Mouse (Mus musculus): Measurements from ENCODE around the gene Nfe2l2.
"Not testable (repeated sequence)": the region's sequence is repeated elsewhere in the genome, so short reads cannot be mapped to it uniquely, and the experiment has no call there.

Gene Nfe2l2

DNA sequence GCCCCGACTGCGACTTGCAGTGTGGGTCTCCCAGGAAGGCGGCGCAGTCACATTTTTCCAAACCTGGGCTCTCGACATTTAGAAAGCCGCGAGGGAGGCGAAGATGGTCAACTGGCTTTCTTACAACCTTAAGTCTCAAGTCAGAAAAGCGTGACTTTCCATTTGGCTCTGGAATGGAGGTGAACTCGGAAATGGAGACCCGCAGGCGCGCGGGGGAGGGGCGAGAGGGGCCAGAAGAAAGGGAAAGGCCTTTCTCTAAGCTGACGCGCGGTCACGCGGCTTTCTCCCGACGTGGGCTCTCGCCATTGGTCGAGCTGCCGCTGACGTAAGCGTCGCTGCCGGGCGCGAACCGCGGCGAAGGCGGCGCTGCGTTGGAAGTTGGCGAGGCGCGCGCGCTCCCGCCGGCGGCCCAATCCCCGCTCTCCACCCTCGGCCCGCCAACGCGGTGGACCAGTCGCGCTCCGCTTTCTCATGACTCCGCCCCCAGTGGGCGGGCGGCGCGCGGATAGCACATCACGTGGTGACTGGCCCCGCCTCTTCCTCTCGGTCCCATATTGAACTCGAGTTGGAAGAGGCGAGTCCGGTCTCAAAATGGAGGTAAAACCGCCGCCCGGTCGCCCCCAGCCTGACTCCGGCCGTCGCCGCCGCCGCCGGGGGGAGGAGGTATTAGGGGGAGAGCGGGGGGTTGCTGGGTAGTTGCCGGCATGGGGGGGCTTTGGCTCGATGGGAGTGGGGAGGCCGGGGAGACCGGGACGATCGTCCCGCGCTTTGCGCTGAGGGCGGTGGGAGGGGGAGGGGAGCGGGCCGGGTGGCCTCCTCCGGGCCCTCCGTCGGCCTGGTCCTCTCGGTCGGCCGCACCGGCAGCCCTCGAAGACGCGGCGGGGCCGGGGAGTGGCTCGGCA, 45.5 kb downstream of the Nfe2l2 start, which contains the start of gene Hnrnpa3:
Hnrnpa3 (plus strand) TSS at position 535 of the 902 bp plus-strand sequence.
- in situ Hi-C loops (cut with MboI; ENCODE audit: unreplicated experiment in 2 of 2), result loop anchor here in 1 of 2 experiments (10.0 kb wide), 1 partner anchor 46 kb away; the partner anchor contains the start of gene Nfe2l2

DNA sequence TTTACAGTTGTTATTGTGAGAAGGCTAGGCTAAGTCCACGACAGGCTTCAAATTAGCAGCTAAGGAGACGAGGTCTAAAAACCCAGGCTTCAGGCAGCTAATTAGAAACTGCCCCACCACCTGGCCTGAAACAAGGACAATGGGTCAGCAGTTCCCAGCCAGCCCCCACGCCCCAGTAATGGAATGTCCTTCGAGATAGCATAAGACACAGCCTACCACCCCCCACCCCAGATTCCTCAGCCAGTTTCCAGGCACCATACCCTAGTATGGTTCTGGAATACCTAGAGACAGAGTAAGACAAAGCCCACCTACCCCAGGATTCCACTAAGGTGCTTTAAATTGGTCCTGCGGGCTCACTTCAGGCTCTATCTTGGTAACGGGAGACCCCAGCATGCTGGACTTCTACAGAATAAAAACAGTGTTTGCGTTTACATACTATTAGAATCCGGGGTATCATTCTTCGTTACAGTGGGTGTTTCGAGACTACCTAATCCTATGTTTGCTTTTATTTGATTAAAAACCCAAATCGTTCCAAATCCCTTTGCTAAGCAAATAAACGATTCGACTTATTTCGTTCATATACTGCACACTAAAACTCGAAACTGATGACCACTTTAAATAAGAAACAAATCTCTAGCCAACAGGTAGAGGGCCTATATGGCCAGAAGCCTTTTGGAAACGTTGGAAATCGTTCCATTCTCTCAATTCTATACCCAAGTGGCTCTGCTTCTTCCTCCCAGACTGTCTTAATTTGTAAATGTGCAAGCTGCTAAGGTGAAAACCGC, 46.3 kb downstream of the Nfe2l2 start:
- in situ Hi-C loops (cut with MboI; ENCODE audit: unreplicated experiment in 2 of 2), result loop anchor here in 1 of 2 experiments (10.0 kb wide), 1 partner anchor 47 kb away; the partner anchor contains the start of gene Nfe2l2

DNA sequence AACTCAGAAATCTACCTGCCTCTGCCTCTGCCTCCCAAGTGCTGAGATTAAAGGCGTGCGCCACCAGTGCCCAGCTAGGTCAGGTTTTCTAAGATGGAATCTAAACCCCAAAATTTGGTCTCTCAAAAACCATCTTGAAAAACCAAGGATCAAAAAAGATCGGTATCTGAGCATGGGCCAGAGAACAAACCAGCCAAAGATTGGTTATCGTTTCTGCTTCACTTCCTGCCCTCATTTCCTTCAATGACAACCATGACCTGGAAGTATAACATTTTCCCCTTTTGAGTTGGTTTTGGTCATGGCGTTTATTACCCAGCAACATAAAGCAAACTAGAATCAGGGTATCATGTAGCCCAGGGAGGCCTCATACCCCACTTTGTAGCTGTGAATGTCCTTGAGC, 47.5 kb downstream of the Nfe2l2 start:
- in situ Hi-C loops (cut with MboI; ENCODE audit: unreplicated experiment in 2 of 2), result loop anchor here in 1 of 2 experiments (10.0 kb wide), 1 partner anchor 48 kb away; the partner anchor contains the start of gene Nfe2l2

DNA sequence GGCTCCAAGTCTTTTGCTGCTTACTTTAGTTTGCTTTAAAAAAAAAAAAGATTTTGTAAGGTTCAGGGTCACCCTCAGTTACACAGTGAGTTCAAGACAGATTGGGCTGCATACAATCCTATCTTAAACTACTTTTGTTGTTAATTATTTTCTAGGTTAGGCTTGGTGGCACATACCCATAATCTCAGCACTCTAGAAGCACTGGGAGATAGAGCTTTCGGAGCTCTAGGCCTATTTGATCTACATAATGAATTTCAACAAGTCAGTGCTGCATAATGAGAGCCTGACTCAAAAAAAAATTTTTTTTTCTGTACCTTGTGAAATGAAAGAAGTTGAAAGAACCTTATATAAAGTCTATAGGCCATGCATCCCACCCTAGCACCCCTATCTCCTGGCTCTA, 49.8 kb downstream of the Nfe2l2 start:
- in situ Hi-C loops (cut with MboI; ENCODE audit: unreplicated experiment in 2 of 2), result loop anchor here in 1 of 2 experiments (10.0 kb wide), 1 partner anchor 50 kb away; the partner anchor contains the start of gene Nfe2l2

DNA sequence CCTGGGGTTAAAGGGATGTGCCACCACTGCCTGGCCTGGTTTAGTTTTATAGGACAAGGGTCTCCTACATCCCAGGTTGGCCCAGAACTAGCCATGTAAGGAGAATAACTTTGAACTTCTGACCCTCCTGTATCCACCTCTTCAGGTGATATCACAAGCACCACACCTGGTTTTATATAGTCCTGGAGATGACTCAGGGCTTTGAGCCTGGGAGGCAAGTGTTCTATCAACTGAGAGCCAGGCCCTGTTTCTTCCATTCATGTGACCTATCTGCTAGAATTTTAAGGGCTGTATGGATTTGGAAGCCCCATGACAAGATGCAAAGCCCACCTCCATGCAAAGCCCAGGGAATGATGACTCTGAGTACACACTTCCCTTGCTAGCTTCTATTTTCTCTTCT, 51.3 kb downstream of the Nfe2l2 start:
- in situ Hi-C loops (cut with MboI; ENCODE audit: unreplicated experiment in 2 of 2), result loop anchor here in 1 of 2 experiments (10.0 kb wide), 1 partner anchor 52 kb away; the partner anchor contains the start of gene Nfe2l2

DNA sequence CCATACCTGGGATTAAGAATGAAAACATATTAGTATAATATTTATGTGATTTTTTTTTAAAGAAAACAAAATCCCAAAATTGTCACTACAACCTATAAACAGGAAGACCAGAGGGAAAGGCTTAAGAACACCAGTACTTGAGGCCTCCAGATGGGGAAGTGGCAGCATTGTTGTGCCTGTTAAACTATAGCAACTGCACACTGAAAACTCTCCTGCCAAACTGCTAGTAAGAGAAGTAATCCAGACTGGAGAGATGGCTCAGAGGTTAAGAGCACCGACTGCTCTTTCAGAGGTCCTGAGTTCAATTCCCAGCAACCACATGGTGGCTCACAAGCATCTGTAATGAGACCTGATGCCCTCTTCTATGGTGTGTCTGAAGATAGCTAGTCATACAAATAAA, 54.0 kb downstream of the Nfe2l2 start:
- in situ Hi-C loops (cut with MboI; ENCODE audit: unreplicated experiment in 2 of 2), result loop anchor here in 1 of 2 experiments (10.0 kb wide), 1 partner anchor 54 kb away; the partner anchor contains the start of gene Nfe2l2

DNA sequence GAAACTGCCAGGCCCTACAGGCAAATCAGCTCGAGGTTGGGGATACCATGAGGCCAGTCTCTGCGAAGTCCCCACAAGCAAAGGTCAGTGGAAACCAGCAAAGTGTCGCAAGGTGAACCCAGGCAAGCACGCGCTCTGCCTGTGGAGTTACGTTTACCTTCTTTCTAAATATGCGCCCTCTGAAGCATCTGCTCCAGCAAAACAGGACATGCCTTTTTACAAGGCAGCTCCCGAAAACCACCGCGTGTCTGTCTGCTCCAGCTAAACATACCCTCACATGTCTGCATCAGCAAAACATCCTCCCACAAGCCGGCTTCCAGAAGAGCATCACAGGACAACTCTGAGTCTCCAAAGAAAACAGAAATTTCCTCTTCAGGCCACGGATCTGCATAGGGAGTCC, 59.2 kb downstream of the Nfe2l2 start:
- in situ Hi-C loops (cut with MboI; ENCODE audit: unreplicated experiment in 2 of 2), result no loop called here

DNA sequence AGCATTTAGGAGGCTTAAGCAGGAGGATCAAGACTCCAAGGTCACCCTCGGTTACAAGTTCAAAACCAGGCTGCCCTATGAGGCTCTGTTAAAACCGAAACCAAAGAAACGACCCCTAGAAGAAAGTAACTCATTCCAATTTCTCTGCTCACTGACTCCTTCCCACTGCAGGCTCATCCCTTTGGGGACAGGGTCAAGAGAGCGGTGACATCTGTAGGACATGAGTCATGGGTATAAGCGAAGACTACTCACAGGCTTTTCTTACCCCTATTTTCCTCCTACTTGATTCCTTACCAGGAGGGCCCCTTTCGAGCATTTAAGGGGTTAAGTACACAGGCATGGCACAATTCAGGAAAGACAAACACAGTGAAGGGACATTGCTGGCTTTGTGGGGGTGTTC, 60.5 kb downstream of the Nfe2l2 start:
- in situ Hi-C loops (cut with MboI; ENCODE audit: unreplicated experiment in 2 of 2), result no loop called here

DNA sequence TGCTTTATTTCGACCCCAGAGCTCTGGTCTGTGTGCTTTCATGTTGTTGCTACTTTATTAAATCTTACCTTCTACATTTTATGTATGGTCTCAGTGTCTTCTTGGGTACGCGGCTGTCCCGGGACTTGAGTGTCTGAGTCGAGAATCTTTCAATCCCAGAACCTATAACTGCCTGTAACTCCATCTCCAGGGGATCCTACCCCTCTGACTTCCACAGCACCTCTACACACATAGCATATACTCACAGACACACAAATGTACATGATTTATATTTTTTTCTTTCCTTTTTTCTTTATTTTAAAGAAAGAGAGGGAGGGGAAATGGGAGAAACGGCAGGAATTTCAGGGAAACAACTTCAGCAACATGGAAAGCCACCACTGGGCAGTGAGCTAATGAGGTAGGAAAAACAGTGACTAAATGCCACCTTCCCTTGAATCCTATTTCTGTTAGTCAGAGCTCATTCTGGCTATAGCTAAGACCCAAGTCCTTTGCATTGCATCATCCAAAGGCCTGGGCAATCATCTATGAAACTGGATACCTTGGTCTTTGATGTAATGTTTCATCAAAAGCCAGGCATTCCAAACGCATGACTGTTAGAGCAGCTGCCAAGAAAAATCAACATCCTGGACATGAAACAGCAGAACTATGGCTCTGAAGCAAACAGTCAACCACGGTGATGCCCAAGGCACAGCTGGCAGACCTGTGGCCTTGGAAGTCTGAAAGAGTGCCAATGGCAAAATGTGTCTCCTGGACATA, 61.5 kb downstream of the Nfe2l2 start:
- in situ Hi-C loops (cut with MboI; ENCODE audit: unreplicated experiment in 2 of 2), result no loop called here

DNA sequence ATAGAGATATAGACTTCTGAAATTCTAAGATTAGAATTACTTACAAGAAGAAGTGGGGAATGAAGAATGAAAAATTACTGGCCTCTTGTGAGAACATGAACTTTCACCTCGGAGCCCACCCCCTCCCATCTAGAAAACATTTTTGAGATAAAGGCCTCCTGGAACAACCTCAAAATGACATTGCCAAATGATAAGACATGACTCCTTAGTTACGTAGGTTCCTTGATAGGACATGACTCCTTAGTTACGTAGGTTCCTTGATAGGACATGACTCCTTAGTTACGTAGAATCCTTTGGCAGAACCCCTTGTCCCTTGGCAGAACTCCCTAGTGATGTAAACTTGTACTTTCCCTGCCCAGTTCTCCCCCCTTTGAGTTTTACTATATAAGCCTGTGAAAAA, 62.1 kb downstream of the Nfe2l2 start:
- in situ Hi-C loops (cut with MboI; ENCODE audit: unreplicated experiment in 2 of 2), result not testable (repeated sequence)

DNA sequence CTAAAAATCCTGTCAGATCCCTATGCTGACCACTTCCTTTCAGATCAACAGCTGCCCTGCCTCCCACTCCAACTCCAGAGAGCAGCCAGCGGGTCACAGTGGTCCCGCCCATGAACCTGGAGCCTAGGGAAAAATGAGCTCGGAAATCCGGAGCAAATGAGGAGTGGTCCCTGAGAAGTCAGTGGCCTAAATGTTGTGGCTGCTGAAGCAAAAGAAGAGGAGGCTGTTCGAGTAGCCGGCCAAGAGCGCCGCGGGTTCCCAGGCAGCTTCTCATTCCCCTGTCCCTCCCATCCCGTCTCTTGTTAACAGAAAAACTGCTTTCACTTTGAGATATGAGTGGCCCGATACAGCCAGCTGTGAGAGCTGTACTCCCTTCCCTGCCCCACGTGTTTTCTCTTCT, 64.9 kb downstream of the Nfe2l2 start:
- in situ Hi-C loops (cut with MboI; ENCODE audit: unreplicated experiment in 2 of 2), result not testable (repeated sequence)

DNA sequence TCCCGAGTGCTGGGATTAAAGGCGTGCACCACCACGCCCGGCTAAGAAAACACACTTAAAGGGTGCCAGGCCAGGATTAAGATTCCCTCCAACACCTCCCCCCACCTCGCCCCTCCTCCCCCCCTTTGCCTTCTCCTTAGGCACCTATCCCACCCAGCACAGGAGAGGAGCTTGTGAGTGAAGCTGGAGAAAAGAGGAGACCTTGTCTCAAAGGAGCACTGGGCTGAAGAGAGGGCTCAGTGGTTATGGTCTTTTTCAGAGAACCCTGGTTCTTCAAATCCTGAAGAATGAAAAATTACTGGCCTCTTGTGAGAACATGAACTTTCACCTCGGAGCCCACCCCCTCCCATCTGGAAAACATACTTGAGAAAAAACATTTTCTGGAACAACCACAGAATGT, 66.6 kb downstream of the Nfe2l2 start:
- in situ Hi-C loops (cut with MboI; ENCODE audit: unreplicated experiment in 2 of 2), result not testable (repeated sequence)

DNA sequence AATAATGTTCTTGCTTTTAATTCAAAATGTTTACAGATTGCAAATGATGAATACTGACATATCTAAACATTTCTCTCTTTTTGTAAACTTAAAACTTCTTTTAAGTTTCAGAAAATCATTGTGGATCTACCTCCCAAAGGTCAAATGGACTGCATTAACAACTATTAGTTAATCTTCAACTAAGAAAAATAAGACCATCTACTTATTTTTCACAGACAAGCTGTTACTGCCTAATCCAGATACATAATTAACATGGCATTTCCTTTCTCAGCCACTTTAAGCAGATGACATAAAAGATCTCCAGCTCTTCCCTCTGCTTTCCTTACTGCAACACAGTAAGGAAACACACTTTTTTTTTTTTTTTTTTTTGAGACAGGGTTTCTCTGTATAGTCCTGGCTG, 67.1 kb downstream of the Nfe2l2 start:
- in situ Hi-C loops (cut with MboI; ENCODE audit: unreplicated experiment in 2 of 2), result no loop called here

DNA sequence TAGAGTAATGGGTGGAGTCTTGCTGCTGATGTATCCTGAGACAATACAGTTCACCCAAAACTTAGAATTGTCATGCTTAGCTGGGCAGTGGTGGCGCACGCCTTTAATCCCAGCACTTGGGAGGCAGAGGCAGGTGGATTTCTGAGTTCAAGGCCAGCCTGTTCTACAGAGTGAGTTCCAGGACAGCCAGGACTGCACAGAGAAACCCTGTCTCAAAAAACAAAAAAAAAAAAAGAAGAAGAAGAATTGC, 67.5 kb downstream of the Nfe2l2 start:
- in situ Hi-C loops (cut with MboI; ENCODE audit: unreplicated experiment in 2 of 2), result not testable (repeated sequence)

DNA sequence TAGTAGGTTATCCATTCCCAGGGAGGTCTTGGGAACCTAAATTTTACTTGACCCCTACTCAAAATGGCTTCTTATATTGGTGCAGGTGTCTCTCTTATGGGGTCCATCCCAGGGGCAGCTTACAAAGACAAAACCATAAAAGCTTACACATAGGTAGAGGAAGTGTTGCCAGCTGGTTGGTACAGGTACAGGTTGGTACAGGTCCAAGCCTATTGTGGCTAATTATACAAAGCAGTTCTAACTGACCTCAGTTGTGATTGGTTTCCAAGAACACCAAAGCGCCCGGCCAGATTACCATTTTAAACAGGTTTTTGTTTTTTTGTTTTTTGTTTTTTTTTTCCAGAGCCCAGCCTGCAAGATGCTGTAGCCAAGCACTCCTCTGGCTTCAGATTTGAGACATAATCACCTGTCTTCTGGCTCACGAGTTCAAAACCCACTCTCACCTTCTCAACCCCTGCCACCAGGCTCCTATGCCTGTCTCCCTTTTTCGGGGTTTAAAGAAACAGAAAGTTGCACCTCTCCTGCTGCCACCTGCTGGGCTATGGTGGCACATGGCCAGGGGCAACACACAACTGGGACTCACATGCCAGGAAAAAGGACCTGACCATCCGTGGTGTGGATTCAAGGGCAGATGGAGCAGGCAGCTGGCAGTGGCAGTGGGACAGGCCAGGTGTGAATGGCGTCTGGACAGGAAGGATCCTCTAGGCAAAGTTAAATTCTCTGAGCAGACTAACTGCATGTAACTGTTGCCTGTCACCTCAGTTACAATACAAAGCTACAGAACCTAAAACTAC, 68.0 kb downstream of the Nfe2l2 start:
- in situ Hi-C loops (cut with MboI; ENCODE audit: unreplicated experiment in 2 of 2), result no loop called here

DNA sequence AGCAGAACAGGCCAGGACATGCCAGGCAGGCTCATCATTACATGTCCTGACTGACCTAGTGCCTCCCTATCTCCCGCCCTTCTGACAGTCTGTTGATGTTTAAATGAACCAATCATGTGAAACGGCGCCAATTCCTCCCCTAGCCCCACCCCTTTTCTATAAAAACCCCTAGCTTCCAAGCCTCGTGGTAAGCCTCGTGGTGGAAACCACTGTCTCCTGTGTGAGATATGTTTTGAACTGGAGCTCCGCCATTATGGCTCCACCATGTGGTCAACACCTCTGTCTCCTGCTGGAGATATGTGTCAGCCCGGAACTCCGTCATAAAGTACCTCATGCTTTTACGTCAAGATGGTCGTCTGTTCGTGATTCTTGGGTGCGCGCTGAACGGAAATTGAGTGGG, 70.0 kb downstream of the Nfe2l2 start:
- in situ Hi-C loops (cut with MboI; ENCODE audit: unreplicated experiment in 2 of 2), result not testable (repeated sequence)

DNA sequence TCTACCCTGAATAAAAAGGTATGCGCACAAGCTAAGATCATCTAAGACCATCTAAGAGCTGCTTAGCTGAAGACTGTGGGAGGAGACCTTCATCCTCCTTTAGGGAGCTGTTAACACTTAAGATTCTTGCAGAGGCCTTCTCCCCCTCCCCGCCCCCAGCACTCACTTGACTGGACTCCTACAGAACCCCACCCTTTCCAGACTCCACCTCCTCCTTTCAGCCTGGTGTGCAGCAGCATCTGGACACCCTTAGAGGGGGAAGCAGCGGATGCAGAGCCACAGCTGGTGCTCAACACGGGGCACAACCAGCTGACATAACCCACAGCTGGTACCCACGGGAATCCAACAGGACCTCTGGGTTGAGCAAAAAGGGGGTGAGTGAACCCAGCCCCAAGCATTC, 70.7 kb downstream of the Nfe2l2 start:
- in situ Hi-C loops (cut with MboI; ENCODE audit: unreplicated experiment in 2 of 2), result no loop called here

DNA sequence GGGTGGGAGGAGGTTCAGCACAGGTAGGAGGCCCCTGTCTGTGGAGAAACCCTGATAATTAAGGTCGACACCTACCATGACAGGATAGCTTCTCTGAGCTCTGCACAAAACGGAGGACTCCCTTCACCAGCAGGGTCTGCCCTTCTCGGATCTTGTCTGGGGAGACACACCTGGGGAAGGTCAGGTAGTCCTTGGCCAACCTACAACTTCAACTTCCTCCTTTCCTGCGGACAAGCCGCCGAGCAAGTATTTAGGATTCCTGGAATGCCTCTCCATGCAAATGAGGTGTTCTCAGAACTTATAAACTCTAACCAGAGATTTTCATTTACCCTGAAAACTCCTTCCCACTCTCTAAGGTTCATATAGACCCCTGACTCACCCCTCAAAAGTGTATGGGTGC, 71.1 kb downstream of the Nfe2l2 start:
- in situ Hi-C loops (cut with MboI; ENCODE audit: unreplicated experiment in 2 of 2), result no loop called here

DNA sequence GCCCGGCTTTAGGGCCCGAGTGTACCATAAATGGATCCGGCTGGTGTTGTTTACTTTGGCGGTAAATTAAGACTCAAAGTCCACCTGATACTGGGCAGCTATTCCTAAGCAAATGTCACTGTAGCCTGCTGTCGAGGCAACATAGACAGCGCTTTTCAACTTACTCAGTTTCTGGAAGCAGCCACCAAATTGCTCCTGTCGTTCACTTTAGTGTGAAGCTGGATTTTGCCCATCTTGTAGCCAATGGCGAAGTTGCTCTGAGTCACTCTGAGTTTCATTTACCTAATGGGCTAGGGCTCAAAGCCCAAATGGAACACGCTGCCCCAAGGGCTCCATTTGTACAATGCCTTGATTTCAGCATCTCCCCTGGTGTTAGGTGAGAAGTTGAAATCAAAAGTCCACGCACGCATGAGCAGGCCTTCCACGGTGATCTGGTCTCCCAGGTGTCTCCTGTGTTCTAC, 71.7 kb downstream of the Nfe2l2 start:
- in situ Hi-C loops (cut with MboI; ENCODE audit: unreplicated experiment in 2 of 2), result no loop called here

DNA sequence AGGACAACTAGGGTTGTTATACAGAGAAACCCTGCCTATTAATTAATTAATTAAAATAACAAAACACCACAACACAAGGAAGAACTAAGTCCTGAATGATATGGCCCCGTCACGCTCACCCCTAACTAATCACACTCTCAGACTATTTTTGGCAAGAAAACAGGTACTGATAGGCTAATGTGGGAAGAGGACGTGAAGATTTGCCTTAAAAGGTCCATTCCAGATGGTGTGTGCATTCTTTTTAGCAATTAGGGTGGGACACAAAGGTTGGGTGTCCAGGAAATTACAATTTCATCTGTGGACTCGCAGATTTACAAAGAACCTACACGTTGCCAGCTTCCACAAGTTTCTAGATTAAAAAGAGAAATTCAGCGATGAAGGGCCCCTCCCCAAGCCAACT, 72.4 kb downstream of the Nfe2l2 start:
- in situ Hi-C loops (cut with MboI; ENCODE audit: unreplicated experiment in 2 of 2), result no loop called here

Data from v-Abl transformed pro-B cells (cell line).